Mouse (Mus musculus) heart, postnatal 14 days (tissue): ENCODE measurements around the gene Mtch1. TPM values are rescaled to one million over a fixed set of nuclear protein-coding genes. Genes with fewer than 3 reads are reported as not detected.
"Not testable (repeated sequence)": the region's sequence is repeated elsewhere in the genome, so short reads cannot be mapped to it uniquely, and the experiment has no call there.

Experiments
- DNase-seq, 2 experiments: peaks; one replicate each; pipeline ENCODE4 v3.0.0; 2021 to 2022
- intact Hi-C: fragments of 180-260 bp; cut with DNase I; formaldehyde crosslinking; loops from one replicate; pipeline ENCODE4 v1.15.1; 2025
- total RNA-seq, 2 experiments: library from RNA; stranded (reverse); gene quantifications; 2 replicates each; pipeline ENCODE4 v1.2.3; 2021

The Mtch1 gene
- total RNA-seq, 2 experiments from 2014 or later, result 272 to 279 TPM

- DNase-seq, result peak in 1 of 2 experiments; percentile 51
- intact Hi-C loops, result loop anchor here (2.0 kb wide), 1 partner anchor 20 kb away; no protein-coding TSS in a partner anchor
Measured at GRCm38 (mm10) chr17:29339170-29339768, 8.5 kb downstream of the Mtch1 start.

- no peak for DNase-seq
- intact Hi-C loops, result loop anchor here (2.0 kb wide), 1 partner anchor 19 kb away; no protein-coding TSS in a partner anchor
Measured at GRCm38 (mm10) chr17:29337979-29338823, 9.5 kb downstream of the Mtch1 start.

- intact Hi-C loops, result no loop called here
- no peak for DNase-seq
Measured at GRCm38 (mm10) chr17:29336266-29336990, 11.3 kb downstream of the Mtch1 start.

- intact Hi-C loops, result no loop called here
Measured at GRCm38 (mm10) chr17:29332186-29332685, 15.5 kb downstream of the Mtch1 start.

GRCm38 (mm10) chr17:29330671-29331410 is 16.9 kb downstream of the Mtch1 start:
- DNase-seq, result peak in 1 of 2 experiments; percentile 51
- intact Hi-C loops, result no loop called here

More at GRCm38 (mm10) chr17:29332186-29332685, 15.5 kb downstream of the Mtch1 start:
- DNase-seq, result no peak

GRCm38 (mm10) chr17:29330221-29330620 is 17.5 kb downstream of the Mtch1 start:
- intact Hi-C loops, result no loop called here
- DNase-seq, result no peak

- DNase-seq, result no peak
- intact Hi-C loops, result no loop called here
Measured at GRCm38 (mm10) chr17:29327691-29328090, 20.0 kb downstream of the Mtch1 start.

GRCm38 (mm10) chr17:29326531-29327529 is 20.9 kb downstream of the Mtch1 start:
- peak; percentile 49 to 53 for DNase-seq

GRCm38 (mm10) chr17:29325831-29326230 is 21.9 kb downstream of the Mtch1 start:
- DNase-seq, result no peak
- intact Hi-C loops, result no loop called here

More at GRCm38 (mm10) chr17:29326531-29327529, 20.9 kb downstream of the Mtch1 start:
- intact Hi-C loops, result no loop called here

GRCm38 (mm10) chr17:29323625-29324024 is 24.1 kb downstream of the Mtch1 start:
- DNase-seq, result no peak
- intact Hi-C loops, result no loop called here

- no peak for DNase-seq
- intact Hi-C loops, result no loop called here
Measured at GRCm38 (mm10) chr17:29322603-29322962, 25.2 kb downstream of the Mtch1 start.

- DNase-seq, result no peak
- intact Hi-C loops, result no loop called here
Measured at GRCm38 (mm10) chr17:29321765-29322602, 25.8 kb downstream of the Mtch1 start.

- DNase-seq, result no peak
- intact Hi-C loops, result loop anchor here (2.0 kb wide), 1 partner anchor 19 kb away; no protein-coding TSS in a partner anchor
Measured at GRCm38 (mm10) chr17:29319881-29320639, 27.7 kb downstream of the Mtch1 start.

- no peak for DNase-seq
- intact Hi-C loops, result loop anchor here (2.0 kb wide), 1 partner anchor 19 kb away; no protein-coding TSS in a partner anchor
Measured at GRCm38 (mm10) chr17:29319476-29319875, 28.3 kb downstream of the Mtch1 start.

- intact Hi-C loops, result loop anchor here (2.0 kb wide), 1 partner anchor 20 kb away; no protein-coding TSS in a partner anchor
- peak; percentile 43 to 55 for DNase-seq
Measured at GRCm38 (mm10) chr17:29318731-29319250, 28.9 kb downstream of the Mtch1 start.

GRCm38 (mm10) chr17:29317380-29317779 is 30.4 kb downstream of the Mtch1 start, which contains the start of gene Pi16:
TSS of gene Pi16 (plus strand) at chr17:29317680.
- DNase-seq, intact Hi-C loops: not testable (repeated sequence)

- intact Hi-C loops, result no loop called here
- no peak for DNase-seq
Measured at GRCm38 (mm10) chr17:29316891-29317290, 30.8 kb downstream of the Mtch1 start.
